Comparison of ENCODE assay signal across 14 mouse cellular contexts in the genomic region with DNA sequence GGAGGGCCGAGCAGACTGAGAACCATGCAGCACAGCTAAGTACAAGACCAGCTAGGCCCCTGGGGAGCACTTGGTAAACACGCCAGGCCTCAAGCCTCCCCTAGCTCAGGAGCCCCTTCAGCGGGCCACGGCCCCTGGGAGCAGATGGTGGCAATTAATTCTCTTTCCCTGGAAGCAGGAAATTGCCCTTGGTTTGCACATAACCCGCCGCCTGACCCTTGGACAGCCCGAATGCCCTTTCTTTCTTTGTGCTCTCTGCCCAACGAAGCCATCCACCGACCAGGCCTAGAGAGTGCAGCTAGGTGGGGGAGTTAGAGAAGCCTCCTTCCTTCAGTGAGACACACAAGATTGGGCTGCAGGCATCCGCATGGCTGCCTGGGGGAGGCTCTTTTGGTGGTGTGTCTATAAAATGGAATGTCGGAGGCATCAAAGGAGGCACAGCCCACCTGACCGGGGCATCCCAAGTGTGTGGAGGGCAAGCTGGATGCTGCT. TPM values are rescaled to one million over a fixed set of nuclear protein-coding genes. Genes with fewer than 3 reads are reported as not detected.
A peak's percentile ranks its signal among the peaks of the same experiment; 100 is the strongest.
DNase-seq lines count a peak whose midpoint lies in the region; ATAC-seq lines count a peak whose summit lies in the region.
"Had no signal": no experiment of that assay in that cellular context is flagged by ENCODE, and none has a peak within 500 bp of the region (broad histone marks: within the 10 kb centered on the region; RNA-seq: fewer than 3 reads in every experiment).

No protein-coding gene starts in this region.

- H3K4me2 ChIP-seq in hindbrain, embryonic 11.5 days (replicated peaks; ENCODE audit: low read depth, low read length), result no peak overlapping the region
- no peak overlapping the region for H3K4me2 ChIP-seq in hindbrain, embryonic 16.5 days (ENCODE audit: low read length)
- H3K4me2 ChIP-seq in embryonic facial prominence, embryonic 13.5 days, result no peak overlapping the region
- H3K4me2 ChIP-seq in kidney, embryonic 15.5 days, result no peak overlapping the region
- no peak overlapping the region for H3K4me2 ChIP-seq in neural tube, embryonic 11.5 days (ENCODE audit: low read depth)
- H3K4me2 ChIP-seq: heart, embryonic 15.5 days; liver, embryonic 13.5 days; midbrain, embryonic 12.5 days had no signal

- H3K4me3 ChIP-seq in hindbrain, embryonic 11.5 days (ENCODE audit: low read depth, low read length), result no peak overlapping the region
- H3K4me3 ChIP-seq in hindbrain, embryonic 16.5 days (ENCODE audit: low read length), result no peak overlapping the region
- H3K4me3 ChIP-seq in embryonic facial prominence, embryonic 13.5 days, result no peak overlapping the region
- no peak overlapping the region for H3K4me3 ChIP-seq in kidney, embryonic 15.5 days (replicated peaks)
- no peak overlapping the region for H3K4me3 ChIP-seq in neural tube, embryonic 11.5 days (ENCODE audit: low read depth, low read length)
- H3K4me3 ChIP-seq: heart, embryonic 15.5 days; liver, embryonic 13.5 days; midbrain, embryonic 12.5 days had no signal

- peak overlapping the region; percentile 1; the same call in 1 of the 2 replicates for H3K27ac ChIP-seq in hindbrain, embryonic 11.5 days (ENCODE audit: low read depth, low read length)
- H3K27ac ChIP-seq in hindbrain, embryonic 16.5 days (ENCODE audit: low read depth, low read length), result no peak overlapping the region
- H3K27ac ChIP-seq in embryonic facial prominence, embryonic 13.5 days, result peak overlapping the region; percentile 44; the same call in 1 of the 2 replicates
- peak overlapping the region; percentile 91 for H3K27ac ChIP-seq in kidney, embryonic 15.5 days
- peak overlapping the region; percentile 68 for H3K27ac ChIP-seq in neural tube, embryonic 11.5 days (ENCODE audit: low read depth, low read length)
- H3K27ac ChIP-seq: heart, embryonic 15.5 days; liver, embryonic 13.5 days; midbrain, embryonic 12.5 days had no signal

- no peaks in the 10 kb centered on the region for H3K4me1 ChIP-seq in hindbrain, embryonic 11.5 days (replicated peaks; ENCODE audit: control insufficient read depth, insufficient read depth, low read length)
- H3K4me1 ChIP-seq in hindbrain, embryonic 16.5 days (ENCODE audit: control insufficient read depth, insufficient read depth, low read depth, low read length), result no peaks in the 10 kb centered on the region
- H3K4me1 ChIP-seq in embryonic facial prominence, embryonic 13.5 days, result peaks cover 15% of the 10 kb centered on the region
- peaks cover 43% of the 10 kb centered on the region for H3K4me1 ChIP-seq in kidney, embryonic 15.5 days
- peaks cover 12% of the 10 kb centered on the region for H3K4me1 ChIP-seq in neural tube, embryonic 11.5 days (ENCODE audit: control insufficient read depth, insufficient read depth, low read length)

- H3K27me3 ChIP-seq in hindbrain, embryonic 11.5 days (ENCODE audit: control insufficient read depth, insufficient read depth, low read length), result peaks cover 11% of the 10 kb centered on the region
- H3K27me3 ChIP-seq in hindbrain, embryonic 16.5 days (replicated peaks; ENCODE audit: control insufficient read depth, insufficient read depth, low read length), result peaks cover 11% of the 10 kb centered on the region
- H3K27me3 ChIP-seq in embryonic facial prominence, embryonic 13.5 days, result peaks cover 21% of the 10 kb centered on the region
- H3K27me3 ChIP-seq in kidney, embryonic 15.5 days, result peaks cover 20% of the 10 kb centered on the region
- peaks cover 14% of the 10 kb centered on the region for H3K27me3 ChIP-seq in neural tube, embryonic 11.5 days (ENCODE audit: control insufficient read depth, insufficient read depth, low read length)

- DNase-seq in hindbrain, embryonic 11.5 days (ENCODE audit: low spot score), result peak; percentile 53
- peak; percentile 55 for DNase-seq in neural tube, embryonic 11.5 days (ENCODE audit: low spot score)
- no peak for DNase-seq in ovary, postnatal 36 days (ENCODE audit: low spot score)
- no peak for DNase-seq in gastrocnemius, adult 18-20 months (ENCODE audit: low spot score)
- no peak for DNase-seq in testis, postnatal 10 days (ENCODE audit: low spot score)
- DNase-seq: adrenal gland, postnatal 36 days; cerebellum, adult 11-12 months; liver, embryonic 13.5 days had no signal

- H3K9ac ChIP-seq in hindbrain, embryonic 11.5 days (ENCODE audit: low read depth, low read length), result peak overlapping the region; percentile 15; the same call in 1 of the 2 replicates
- H3K9ac ChIP-seq in hindbrain, embryonic 16.5 days (ENCODE audit: low read depth, low read length), result no peak overlapping the region
- peak overlapping the region; percentile 46; the same call in 1 of the 2 replicates for H3K9ac ChIP-seq in embryonic facial prominence, embryonic 13.5 days
- no peak overlapping the region for H3K9ac ChIP-seq in kidney, embryonic 15.5 days
- H3K9ac ChIP-seq in neural tube, embryonic 11.5 days (ENCODE audit: low read length), result peak overlapping the region; percentile 41
- H3K9ac ChIP-seq: heart, embryonic 15.5 days; liver, embryonic 13.5 days; midbrain, embryonic 12.5 days had no signal

- H3K9me3 ChIP-seq in hindbrain, embryonic 11.5 days (ENCODE audit: control insufficient read depth, low read length), result no peaks in the 10 kb centered on the region
- no peaks in the 10 kb centered on the region for H3K9me3 ChIP-seq in hindbrain, embryonic 16.5 days (ENCODE audit: control insufficient read depth, low read length)
- H3K9me3 ChIP-seq in embryonic facial prominence, embryonic 13.5 days, result no peaks in the 10 kb centered on the region
- H3K9me3 ChIP-seq in kidney, embryonic 15.5 days (replicated peaks), result no peaks in the 10 kb centered on the region
- no peaks in the 10 kb centered on the region for H3K9me3 ChIP-seq in neural tube, embryonic 11.5 days (ENCODE audit: control insufficient read depth, low read length)
- H3K9me3 ChIP-seq: heart, embryonic 15.5 days; liver, embryonic 13.5 days; midbrain, embryonic 12.5 days had no signal

- ATAC-seq in hindbrain, embryonic 11.5 days (ENCODE audit: low FRiP score), result no peak
- no peak for ATAC-seq in hindbrain, embryonic 16.5 days
- no peak for ATAC-seq in embryonic facial prominence, embryonic 13.5 days (ENCODE audit: insufficient number of reproducible peaks, insufficient read depth, low FRiP score, low TSS enrichment, low read depth)
- peak; percentile 66 for ATAC-seq in kidney, embryonic 15.5 days (replicated peaks; ENCODE audit: low FRiP score)
- ATAC-seq in neural tube, embryonic 11.5 days (ENCODE audit: insufficient read depth, low FRiP score, low TSS enrichment), result no peak

- H3K36me3 ChIP-seq in hindbrain, embryonic 11.5 days (ENCODE audit: control insufficient read depth, insufficient read depth, low read length), result peaks cover 9% of the 10 kb centered on the region; the same call in 1 of the 2 replicates
- H3K36me3 ChIP-seq in hindbrain, embryonic 16.5 days (ENCODE audit: control insufficient read depth, insufficient read depth, low read length), result peaks cover 26% of the 10 kb centered on the region
- peaks cover 37% of the 10 kb centered on the region for H3K36me3 ChIP-seq in embryonic facial prominence, embryonic 13.5 days
- H3K36me3 ChIP-seq in kidney, embryonic 15.5 days, result peaks cover 35% of the 10 kb centered on the region
- H3K36me3 ChIP-seq in neural tube, embryonic 11.5 days (ENCODE audit: control insufficient read depth, insufficient read depth, low read length), result peaks cover 2% of the 10 kb centered on the region

- WGBS in hindbrain, embryonic 11.5 days, result 37% methylated on average over 12 of the region's 12 CpGs
- WGBS in hindbrain, embryonic 16.5 days, result 39% methylated on average over 12 of the region's 12 CpGs
- 26% methylated on average over 12 of the region's 12 CpGs for WGBS in embryonic facial prominence, embryonic 13.5 days
- WGBS in kidney, embryonic 15.5 days, result 13% methylated on average over 12 of the region's 12 CpGs
- 13% methylated on average over 12 of the region's 12 CpGs for WGBS in neural tube, embryonic 11.5 days

RNA-seq across cellular contexts. Expression of a gene that starts 3.9 kb away (rescaled TPM):
- polyA plus RNA-seq in hindbrain, embryonic 11.5 days (2014; fragmentation: Nextera tagmentation; extraction: Ambion mirVana), result 0.49 and 0.52 TPM in 2 replicates
- polyA plus RNA-seq in hindbrain, embryonic 16.5 days (2015; fragmentation: Nextera tagmentation; extraction: Ambion mirVana), result 1.1 and 1.2 TPM in 2 replicates
- 4.8 and 5.1 TPM in 2 replicates for polyA plus RNA-seq in embryonic facial prominence, embryonic 13.5 days (2015; fragmentation: Nextera tagmentation; extraction: Ambion mirVana)
- polyA plus RNA-seq in kidney, embryonic 15.5 days (2015; fragmentation: Nextera tagmentation; extraction: Ambion mirVana), result 2.8 and 2.9 TPM in 2 replicates
- polyA plus RNA-seq in neural tube, embryonic 11.5 days (2014; fragmentation: Nextera tagmentation; extraction: Ambion mirVana), result 0.90 and 0.93 TPM in 2 replicates
- total RNA-seq in gastrocnemius, adult 18-20 months (2021), result under 1 TPM; 0.02 to 0.07 TPM

RNA-seq across cellular contexts. Expression of a gene that starts 32.2 kb away (rescaled TPM):
- 72.4 and 74.0 TPM in 2 replicates for polyA plus RNA-seq in hindbrain, embryonic 11.5 days (2014; fragmentation: Nextera tagmentation; extraction: Ambion mirVana)
- polyA plus RNA-seq in hindbrain, embryonic 16.5 days (2015; fragmentation: Nextera tagmentation; extraction: Ambion mirVana), result 61.8 and 62.4 TPM in 2 replicates
- 95.2 and 97.5 TPM in 2 replicates for polyA plus RNA-seq in embryonic facial prominence, embryonic 13.5 days (2015; fragmentation: Nextera tagmentation; extraction: Ambion mirVana)
- 91.3 and 96.5 TPM in 2 replicates for polyA plus RNA-seq in kidney, embryonic 15.5 days (2015; fragmentation: Nextera tagmentation; extraction: Ambion mirVana)
- polyA plus RNA-seq in neural tube, embryonic 11.5 days (2014; fragmentation: Nextera tagmentation; extraction: Ambion mirVana), result 83.5 and 87.4 TPM in 2 replicates
- 10 to 100 TPM; 82.5 to 88.8 TPM for total RNA-seq in gastrocnemius, adult 18-20 months (2021)

RNA-seq across cellular contexts. Expression of a gene that starts 38.9 kb away (rescaled TPM):
- polyA plus RNA-seq in hindbrain, embryonic 11.5 days (2014; fragmentation: Nextera tagmentation; extraction: Ambion mirVana), result 0.42 and 0.54 TPM in 2 replicates
- 0.25 and 1.1 TPM in 2 replicates for polyA plus RNA-seq in hindbrain, embryonic 16.5 days (2015; fragmentation: Nextera tagmentation; extraction: Ambion mirVana)
- 0.18 TPM in 1 of 2 replicates, not detected in the other for polyA plus RNA-seq in embryonic facial prominence, embryonic 13.5 days (2015; fragmentation: Nextera tagmentation; extraction: Ambion mirVana)
- polyA plus RNA-seq in kidney, embryonic 15.5 days (2015; fragmentation: Nextera tagmentation; extraction: Ambion mirVana), result 0.22 and 0.32 TPM in 2 replicates
- polyA plus RNA-seq in neural tube, embryonic 11.5 days (2014; fragmentation: Nextera tagmentation; extraction: Ambion mirVana), result 0.49 and 0.70 TPM in 2 replicates
- under 1 TPM in 1 of 2 experiments, not detected in 1; 0.19 TPM for total RNA-seq in gastrocnemius, adult 18-20 months (2021)
- total RNA-seq: adrenal gland, postnatal 36 days; layer of hippocampus, adult 8-10 months had no signal
- polyA plus RNA-seq: liver, embryonic 13.5 days had no signal

RNA-seq across cellular contexts. Expression of a gene that starts 42.9 kb away (rescaled TPM):
- polyA plus RNA-seq in hindbrain, embryonic 11.5 days (2014; fragmentation: Nextera tagmentation; extraction: Ambion mirVana), result 31.7 and 36.3 TPM in 2 replicates
- polyA plus RNA-seq in hindbrain, embryonic 16.5 days (2015; fragmentation: Nextera tagmentation; extraction: Ambion mirVana), result 67.8 and 73.1 TPM in 2 replicates
- polyA plus RNA-seq in embryonic facial prominence, embryonic 13.5 days (2015; fragmentation: Nextera tagmentation; extraction: Ambion mirVana), result 21.4 and 24.5 TPM in 2 replicates
- polyA plus RNA-seq in kidney, embryonic 15.5 days (2015; fragmentation: Nextera tagmentation; extraction: Ambion mirVana), result 32.6 and 35.9 TPM in 2 replicates
- polyA plus RNA-seq in neural tube, embryonic 11.5 days (2014; fragmentation: Nextera tagmentation; extraction: Ambion mirVana), result 33.2 and 34.4 TPM in 2 replicates
- 100 to 1,000 TPM in 1 of 2 experiments, 10 to 100 TPM in 1; 99.6 to 109 TPM for total RNA-seq in gastrocnemius, adult 18-20 months (2021)

RNA-seq across cellular contexts. Expression of a gene that starts 43.1 kb away (rescaled TPM):
- 59.4 and 60.7 TPM in 2 replicates for polyA plus RNA-seq in hindbrain, embryonic 11.5 days (2014; fragmentation: Nextera tagmentation; extraction: Ambion mirVana)
- 92.1 and 106 TPM in 2 replicates for polyA plus RNA-seq in hindbrain, embryonic 16.5 days (2015; fragmentation: Nextera tagmentation; extraction: Ambion mirVana)
- polyA plus RNA-seq in embryonic facial prominence, embryonic 13.5 days (2015; fragmentation: Nextera tagmentation; extraction: Ambion mirVana), result 59.7 and 74.1 TPM in 2 replicates
- polyA plus RNA-seq in kidney, embryonic 15.5 days (2015; fragmentation: Nextera tagmentation; extraction: Ambion mirVana), result 75.6 and 79.4 TPM in 2 replicates
- 54.9 and 63.6 TPM in 2 replicates for polyA plus RNA-seq in neural tube, embryonic 11.5 days (2014; fragmentation: Nextera tagmentation; extraction: Ambion mirVana)
- total RNA-seq in gastrocnemius, adult 18-20 months (2021), result 10 to 100 TPM; 16.9 to 20.4 TPM

Comparison
In these comparisons a context has a peak if more than half of its experiments do, and no peak if none do; other contexts are left out.
1. H3K9ac ChIP-seq: peak in hindbrain, embryonic 11.5 days (single experiment), embryonic facial prominence, embryonic 13.5 days (single experiment) and neural tube, embryonic 11.5 days (single experiment); none in hindbrain, embryonic 16.5 days (single experiment) and kidney, embryonic 15.5 days (single experiment).
2. DNase-seq: peak in hindbrain, embryonic 11.5 days (single experiment) and neural tube, embryonic 11.5 days (single experiment); none in ovary, postnatal 36 days (single experiment), gastrocnemius, adult 18-20 months (single experiment) and testis, postnatal 10 days (single experiment).